In genomic region chr3:90749658-90750057, GRCm38 (mm10) we compare ENCODE assay signal across 19 mouse cellular contexts. TPM values are rescaled to one million over a fixed set of nuclear protein-coding genes. Genes with fewer than 3 reads are reported as not detected.
"Had no signal": no experiment of that assay in that cellular context is flagged by ENCODE, and none has a peak within 500 bp of the region (broad histone marks: within the 10 kb centered on the region; RNA-seq: fewer than 3 reads in every experiment).

No protein-coding gene starts in this region.

- DNase-seq: kidney, adult 18-20 months; kidney, adult 9 months; kidney, postnatal 14 days; kidney, postnatal 4 days; layer of hippocampus, postnatal 36 days; liver, embryonic 13.5 days; lung, adult 2 months; lung, postnatal 14 days; lung, postnatal 4 days; midbrain, embryonic 14.5 days; thymus, adult 2 months; thymus, postnatal 14 days; thymus, postnatal 4 days had no signal

RNA-seq across cellular contexts. Expression of gene Pglyrp4, which starts 23.0 kb away (rescaled TPM):
- total RNA-seq: layer of hippocampus, postnatal 36 days; left cerebral cortex, adult 2 months; left cerebral cortex, postnatal 10 days; left cerebral cortex, postnatal 36 days; liver, adult 2 months; megakaryocyte progenitor cell, adult 5-6 weeks; megakaryocyte-erythroid progenitor cell, adult 5-6 weeks had no signal

RNA-seq across cellular contexts. Expression of gene Gm5849, which starts 28.0 kb away (rescaled TPM):
- total RNA-seq: layer of hippocampus, postnatal 36 days; left cerebral cortex, adult 2 months; left cerebral cortex, postnatal 10 days; left cerebral cortex, postnatal 36 days; liver, adult 2 months; megakaryocyte progenitor cell, adult 5-6 weeks; megakaryocyte-erythroid progenitor cell, adult 5-6 weeks had no signal

RNA-seq across cellular contexts. Expression of gene S100a9, which starts 54.1 kb away (rescaled TPM):
- total RNA-seq: left cerebral cortex, postnatal 10 days; left cerebral cortex, postnatal 36 days had no signal
